Mouse (Mus musculus) MEL (cell line): ENCODE results near the gene Trank1. TPM values are rescaled to one million over a fixed set of nuclear protein-coding genes. Genes with fewer than 3 reads are reported as not detected.

Experiments used
- DNase-seq: peaks from one replicate; pipeline ENCODE4 v3.0.0; 2011; ENCODE audit warnings: low read depth, low spot score
- H3K27ac ChIP-seq: 2 replicates; pipeline ENCODE4 v1.5.1; 2012; ENCODE audit warnings: low read depth, mild to moderate bottlenecking, control low read depth, low read length, moderate library complexity; ENCODE audit not compliant: control insufficient read depth
- H3K27me3 ChIP-seq, 2 experiments: fragments of 150-350 bp in 1 of 2; sonication (generic) in 1 of 2; 2 replicates each; pipeline ENCODE4 v1.6.1; 2012; ENCODE audit warnings: low read length in 2 of 2, mild to moderate bottlenecking in 2 of 2, improper control_type of control experiment in 1 of 2, moderate library complexity in 1 of 2; ENCODE audit not compliant: insufficient read depth in 2 of 2, control insufficient read depth in 1 of 2
- H3K36me3 ChIP-seq, 2 experiments: 2 replicates each; pipeline ENCODE4 v1.6.1; 2012 to 2014; ENCODE audit warnings: low read length in 2 of 2, improper control_type of control experiment in 1 of 2, inconsistent platforms in 1 of 2, mild to moderate bottlenecking in 1 of 2; ENCODE audit not compliant: insufficient read depth in 2 of 2, control insufficient read depth in 1 of 2
- H3K4me1 ChIP-seq, 2 experiments: fragments of 150-350 bp in 1 of 2; sonication (generic) in 1 of 2; 2 replicates each; pipeline ENCODE4 v1.6.1; 2012; ENCODE audit warnings: low read length in 2 of 2, improper control_type of control experiment in 1 of 2, mild to moderate bottlenecking in 1 of 2; ENCODE audit not compliant: insufficient read depth in 2 of 2, control insufficient read depth in 1 of 2
- H3K4me3 ChIP-seq, 2 experiments: fragments of 150-350 bp in 1 of 2; sonication (generic) in 1 of 2; 2 replicates each; pipeline ENCODE4 v1.5.1; 2012; ENCODE audit warnings: low read depth in 2 of 2, low read length in 2 of 2, mild to moderate bottlenecking in 2 of 2, moderate library complexity in 2 of 2, control low read depth in 1 of 2, improper control_type of control experiment in 1 of 2; ENCODE audit not compliant: control insufficient read depth in 1 of 2, insufficient read depth in 1 of 2
- H3K79me2 ChIP-seq: 2 replicates; pipeline ENCODE4 v1.6.1; 2012; ENCODE audit warnings: mild to moderate bottlenecking, low read length, moderate library complexity; ENCODE audit not compliant: control insufficient read depth, poor library complexity, insufficient read depth
- H3K9ac ChIP-seq: 2 replicates; pipeline ENCODE4 v1.6.1; 2012; ENCODE audit warnings: low read depth, mild to moderate bottlenecking, control low read depth, low read length, moderate library complexity; ENCODE audit not compliant: control insufficient read depth, poor library complexity, severe bottlenecking
- H3K9me3 ChIP-seq: fragments of 150-350 bp; sonication (generic); replicated peaks from 2 replicates; pipeline ENCODE4 v1.6.1; 2012; ENCODE audit warnings: mild to moderate bottlenecking, low read length, improper control_type of control experiment, moderate library complexity; ENCODE audit not compliant: insufficient read depth
- CHD2 ChIP-seq: IDR thresholded peaks from 2 replicates; pipeline ENCODE4 v1.6.1; 2011; ENCODE audit warnings: low read length, improper control_type of control experiment
- EP300 ChIP-seq, 2 experiments: IDR thresholded peaks; 2 replicates each; pipeline ENCODE4 v1.6.1; 2011; ENCODE audit warnings: improper control_type of control experiment in 2 of 2, low read length in 2 of 2, low read depth in 1 of 2, mild to moderate bottlenecking in 1 of 2
- GABPA ChIP-seq: IDR thresholded peaks from 2 replicates; pipeline ENCODE4 v1.6.1; 2012; ENCODE audit warnings: low read depth, mild to moderate bottlenecking, inconsistent platforms, low read length, improper control_type of control experiment, moderate library complexity
- GATA1 ChIP-seq: IDR thresholded peaks from 2 replicates; pipeline ENCODE4 v1.6.1; 2011; ENCODE audit warnings: low read depth, low read length, improper control_type of control experiment
- JUND ChIP-seq: IDR thresholded peaks from 2 replicates; pipeline ENCODE4 v1.6.1; 2011; ENCODE audit warnings: low read depth, mild to moderate bottlenecking, improper control_type of control experiment, low read length
- KAT2A ChIP-seq: conservative IDR thresholded peaks from 2 replicates; pipeline ENCODE4 v1.6.1; 2012; ENCODE audit warnings: low read depth, low read length, improper control_type of control experiment, inconsistent platforms
- MAX ChIP-seq: IDR thresholded peaks from 2 replicates; pipeline ENCODE4 v1.6.1; 2011; ENCODE audit warnings: low read length, improper control_type of control experiment
- MEF2A ChIP-seq: IDR thresholded peaks from 2 replicates; pipeline ENCODE4 v1.6.1; 2014; ENCODE audit warnings: low read depth, mild to moderate bottlenecking, inconsistent platforms, low read length, improper control_type of control experiment; ENCODE audit not compliant: poor library complexity, insufficient replicate concordance, severe bottlenecking; ENCODE audit errors: extremely low read depth
- MXI1 ChIP-seq: IDR thresholded peaks from 2 replicates; pipeline ENCODE4 v1.6.1; 2011; ENCODE audit warnings: mild to moderate bottlenecking, low read depth, low read length, improper control_type of control experiment
- MYB ChIP-seq: IDR thresholded peaks from 2 replicates; pipeline ENCODE4 v1.6.1; 2011; ENCODE audit warnings: mild to moderate bottlenecking, low read depth, low read length, improper control_type of control experiment
- MYC ChIP-seq: IDR thresholded peaks from 2 replicates; pipeline ENCODE4 v1.6.1; 2011; ENCODE audit warnings: low read depth, mild to moderate bottlenecking, low read length, improper control_type of control experiment, moderate library complexity
- NELFE ChIP-seq: IDR thresholded peaks from 2 replicates; pipeline ENCODE4 v1.6.1; 2011; ENCODE audit warnings: low read depth, low read length, improper control_type of control experiment
- POLR2AphosphoS5 ChIP-seq: IDR thresholded peaks from 2 replicates; pipeline ENCODE4 v1.6.1; 2012; ENCODE audit warnings: low read depth, borderline replicate concordance, mild to moderate bottlenecking, inconsistent platforms, low read length, moderate library complexity, mixed read lengths
- RAD21 ChIP-seq: IDR thresholded peaks from 2 replicates; pipeline ENCODE4 v1.6.1; 2011; ENCODE audit warnings: mild to moderate bottlenecking, low read depth, low read length, improper control_type of control experiment
- RCOR1 ChIP-seq: IDR thresholded peaks from 2 replicates; pipeline ENCODE4 v1.6.1; 2012; ENCODE audit warnings: low read depth, mild to moderate bottlenecking, inconsistent platforms, low read length, improper control_type of control experiment
- SIN3A ChIP-seq: IDR thresholded peaks from 2 replicates; pipeline ENCODE4 v1.6.1; 2012; ENCODE audit warnings: low read length, improper control_type of control experiment, inconsistent platforms
- TAL1 ChIP-seq: IDR thresholded peaks from 2 replicates; pipeline ENCODE4 v1.6.1; 2012; ENCODE audit warnings: mild to moderate bottlenecking, inconsistent platforms, low read length, moderate library complexity, mixed read lengths
- TCF12 ChIP-seq: IDR thresholded peaks from 2 replicates; pipeline ENCODE4 v1.6.1; 2014; ENCODE audit warnings: low read depth, mild to moderate bottlenecking, inconsistent platforms, low read length, improper control_type of control experiment, moderate library complexity
- ZMIZ1 ChIP-seq: IDR thresholded peaks from 2 replicates; pipeline ENCODE4 v1.6.1; 2012; ENCODE audit warnings: low read depth, mild to moderate bottlenecking, inconsistent platforms, low read length, improper control_type of control experiment, moderate library complexity
- ZNF384 ChIP-seq: IDR thresholded peaks from 2 replicates; pipeline ENCODE4 v1.6.1; 2012; ENCODE audit warnings: low read depth, mild to moderate bottlenecking, inconsistent platforms, low read length, improper control_type of control experiment
- polyA plus RNA-seq, 2 experiments: library from polyadenylated mRNA; stranded (reverse) in 1 of 2; unstranded in 1 of 2; fragments of >175 nt in 1 of 2; fragments of >200 nt in 1 of 2; gene quantifications; 2 replicates each; pipeline versions ENCODE4 v1.2.1 to v1.2.4; 2012; ENCODE audit warnings: low replicate concordance in 2 of 2, low read depth in 1 of 2; ENCODE audit not compliant: insufficient read length in 2 of 2, insufficient read depth in 1 of 2, missing spikeins in 1 of 2
- total RNA-seq: library from RNA; depleted of rRNA; stranded (reverse); fragments of 300-350 nt; gene quantifications from 2 replicates; pipeline ENCODE4 v1.2.3, GENCODE M21; 2012

Gene Trank1
- total and polyA plus RNA-seq, 3 experiments: not detected

GRCm38 (mm10) chr9:111390016-111390415 lies 78.5 kb downstream of the Trank1 start:
- Histone ChIP-seq H3K9ac (no peak overlapping the region), H3K4me3 (no peak overlapping the region), H3K4me1 (no peaks in the 10 kb centered on the region), H3K36me3 (no peaks in the 10 kb centered on the region), H3K9me3 (no peaks in the 10 kb centered on the region), H3K27me3 (no peaks in the 10 kb centered on the region), H3K27ac (no peak overlapping the region), H3K79me2 (no peaks in the 10 kb centered on the region)
- no peak for TF ChIP-seq POLR2AphosphoS5
- no peak for TF ChIP-seq KAT2A
- TF ChIP-seq MAX: no peak
- TF ChIP-seq TAL1: no peak
- no peak for TF ChIP-seq ZMIZ1
- no peak for TF ChIP-seq MYC
- TF ChIP-seq RAD21: no peak
- TF ChIP-seq GABPA: no peak
- TF ChIP-seq EP300 (IDR thresholded peaks at IDR 0.05; ENCODE audit: low read depth in 1 of 2, low read length in 2 of 2): no peak
- TF ChIP-seq JUND: no peak
- no peak for TF ChIP-seq ZNF384
- TF ChIP-seq MXI1: no peak
- no peak for TF ChIP-seq GATA1
- no peak for DNase-seq

- Histone ChIP-seq H3K9me3 (no peaks in the 10 kb centered on the region), H3K36me3 (no peaks in the 10 kb centered on the region), H3K27me3 (no peaks in the 10 kb centered on the region), H3K27ac (no peak overlapping the region), H3K79me2 (no peaks in the 10 kb centered on the region), H3K9ac (no peak overlapping the region), H3K4me1 (no peaks in the 10 kb centered on the region), H3K4me3 (no peak overlapping the region)
- DNase-seq: no peak
- TF ChIP-seq ZNF384 (no peak), RAD21 (no peak), MEF2A (no peak), TCF12 (no peak), NELFE (no peak), ZMIZ1 (no peak), MAX (no peak), MYB (no peak), JUND (no peak), RCOR1 (no peak), TAL1 (no peak), CHD2 (no peak), SIN3A (no peak)
Observed at GRCm38 (mm10) chr9:111391036-111391435, 79.5 kb downstream of the Trank1 start.
